Mouse (Mus musculus) embryonic facial prominence, embryonic 13.5 days (tissue): ENCODE measurements around the gene Pomt2. TPM values are rescaled to one million over a fixed set of nuclear protein-coding genes. Genes with fewer than 3 reads are reported as not detected.

ENCODE experiments used
- ATAC-seq: fragments of 200-750 bp; cut with Nextera tagmentation; 2 replicates; pipeline ENCODE4 v1.8.0; 2017; ENCODE audit warnings: low read depth; ENCODE audit not compliant: insufficient number of reproducible peaks, insufficient read depth, low FRiP score, low TSS enrichment
- H3K27ac ChIP-seq: fragments of 300-500 bp; sonication (generic); 2 replicates; pipeline ENCODE4 v1.5.1; 2015; ENCODE audit warnings: moderate library complexity, mild to moderate bottlenecking, inconsistent platforms
- H3K27me3 ChIP-seq: fragments of 300-500 bp; sonication (generic); 2 replicates; pipeline ENCODE4 v1.6.1; 2015; ENCODE audit warnings: mild to moderate bottlenecking, inconsistent platforms
- H3K36me3 ChIP-seq: fragments of 300-500 bp; sonication (generic); 2 replicates; pipeline ENCODE4 v1.6.1; 2015; ENCODE audit warnings: mild to moderate bottlenecking, inconsistent platforms
- H3K4me1 ChIP-seq: fragments of 300-500 bp; sonication (generic); 2 replicates; pipeline ENCODE4 v1.6.1; 2015; ENCODE audit warnings: inconsistent platforms
- H3K4me2 ChIP-seq: fragments of 300-500 bp; sonication (generic); 2 replicates; pipeline ENCODE4 v1.6.1; 2015; ENCODE audit warnings: moderate library complexity, mild to moderate bottlenecking, inconsistent platforms
- H3K4me3 ChIP-seq: fragments of 300-500 bp; sonication (generic); 2 replicates; pipeline ENCODE4 v1.5.1; 2015; ENCODE audit warnings: mild to moderate bottlenecking, inconsistent platforms
- H3K9ac ChIP-seq: fragments of 300-500 bp; sonication (generic); 2 replicates; pipeline ENCODE4 v1.6.1; 2015; ENCODE audit warnings: mild to moderate bottlenecking, inconsistent platforms
- H3K9me3 ChIP-seq: fragments of 300-500 bp; sonication (generic); 2 replicates; pipeline ENCODE4 v1.6.1; 2016; ENCODE audit warnings: inconsistent platforms
- WGBS: fragments of 180-500 bp; shearing (Covaris S2); methylation state at CpG from one replicate; pipeline ENCODE4 v1.1.7; 2015; ENCODE audit warnings: mixed read lengths; 5-methylcytosine and 5-hydroxymethylcytosine counted together
- polyA plus RNA-seq: library from polyadenylated mRNA; unstranded; fragments of >200 nt; fragmentation: Nextera tagmentation; extraction: Ambion mirVana; gene quantifications from 2 replicates; pipeline ENCODE4 v1.2.1, GENCODE M21; 2015

Pomt2 gene
- polyA plus RNA-seq, 1 experiment from 2014 or later, result 14.3 TPM

DNA sequence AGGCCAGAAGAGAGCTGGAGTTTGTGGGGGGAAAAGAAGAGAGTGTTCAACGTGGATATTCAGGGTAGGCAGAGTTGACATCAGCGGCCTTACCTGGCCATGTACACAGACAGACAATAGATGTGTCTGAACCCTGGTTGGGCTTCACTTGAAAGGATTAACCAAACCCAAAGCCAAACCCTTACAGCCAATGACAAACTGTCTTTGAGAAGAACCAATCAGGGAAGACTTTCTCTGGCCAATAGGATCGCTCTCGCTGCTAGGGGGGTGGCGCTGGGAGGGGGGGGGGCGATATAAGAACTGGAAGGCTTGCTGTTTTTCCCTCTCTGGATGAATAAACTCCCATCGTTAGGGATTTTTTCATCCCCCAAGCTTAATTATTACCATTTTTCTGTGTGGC, 60.5 kb downstream of the Pomt2 start:
- no peaks in the 10 kb centered on the region for H3K4me1 ChIP-seq
- H3K36me3 ChIP-seq, result no peaks in the 10 kb centered on the region
- 51% methylated on average over 7 of the region's 7 CpGs for WGBS
- no peak for ATAC-seq
- no peak overlapping the region for H3K27ac ChIP-seq
- no peak overlapping the region for H3K9ac ChIP-seq
- peaks cover 2% of the 10 kb centered on the region; the same call in 1 of the 2 replicates for H3K27me3 ChIP-seq
- H3K4me2 ChIP-seq, result no peak overlapping the region
- no peaks in the 10 kb centered on the region for H3K9me3 ChIP-seq
- H3K4me3 ChIP-seq, result no peak overlapping the region

DNA sequence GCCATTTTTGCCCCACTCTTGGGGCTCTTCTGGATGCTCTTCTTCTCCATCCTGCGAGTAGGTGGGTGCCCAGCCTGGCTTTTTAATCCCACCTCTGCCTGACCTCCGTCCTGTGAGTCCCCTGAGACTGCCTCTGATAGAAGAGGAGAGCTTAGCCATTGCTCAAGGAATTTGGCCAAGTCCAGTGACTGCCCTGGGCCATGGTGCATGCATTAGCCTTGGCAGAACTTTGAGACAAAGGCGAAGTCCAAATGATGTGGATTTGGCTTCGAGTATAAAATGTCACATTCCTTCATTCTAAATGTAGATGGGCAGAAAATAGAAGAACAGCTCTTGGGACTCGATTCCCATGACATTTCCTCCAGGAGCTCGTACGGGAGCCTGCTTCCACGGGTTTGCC, 65.0 kb downstream of the Pomt2 start:
- Histone ChIP-seq H3K4me3 (no peak overlapping the region), H3K4me2 (no peak overlapping the region), H3K27ac (no peak overlapping the region), H3K27me3 (peaks cover 2% of the 10 kb centered on the region; the same call in 1 of the 2 replicates), H3K9me3 (no peaks in the 10 kb centered on the region), H3K36me3 (no peaks in the 10 kb centered on the region), H3K4me1 (no peaks in the 10 kb centered on the region), H3K9ac (no peak overlapping the region)
- 77% methylated on average over 8 of the region's 8 CpGs for WGBS
- no peak for ATAC-seq

GRCm38 (mm10) chr12:87076610-87077009, 71.2 kb downstream of the Pomt2 start:
- Histone ChIP-seq H3K4me2 (no peak overlapping the region), H3K9ac (no peak overlapping the region), H3K4me3 (no peak overlapping the region), H3K36me3 (no peaks in the 10 kb centered on the region), H3K4me1 (no peaks in the 10 kb centered on the region), H3K27ac (no peak overlapping the region), H3K27me3 (no peaks in the 10 kb centered on the region), H3K9me3 (no peaks in the 10 kb centered on the region)
- WGBS, result 86% methylated on average over 2 of the region's 2 CpGs
- ATAC-seq, result no peak

GRCm38 (mm10) chr12:87070520-87070919, 77.2 kb downstream of the Pomt2 start:
- Histone ChIP-seq H3K9ac (no peak overlapping the region), H3K9me3 (no peaks in the 10 kb centered on the region), H3K27ac (no peak overlapping the region), H3K4me3 (no peak overlapping the region), H3K27me3 (no peaks in the 10 kb centered on the region; the same call in 1 of the 2 replicates), H3K36me3 (no peaks in the 10 kb centered on the region), H3K4me1 (no peaks in the 10 kb centered on the region), H3K4me2 (no peak overlapping the region)
- 77% methylated on average over 5 of the region's 5 CpGs for WGBS
- no peak for ATAC-seq

- Histone ChIP-seq H3K36me3 (no peaks in the 10 kb centered on the region), H3K4me2 (no peak overlapping the region), H3K27me3 (peaks cover 3% of the 10 kb centered on the region; the same call in 1 of the 2 replicates), H3K4me1 (no peaks in the 10 kb centered on the region), H3K27ac (no peak overlapping the region), H3K9me3 (no peaks in the 10 kb centered on the region), H3K9ac (no peak overlapping the region), H3K4me3 (no peak overlapping the region)
- 79% methylated on average over 5 of the region's 5 CpGs for WGBS
- ATAC-seq, result no peak
These were observed 81.3 kb downstream of the Pomt2 start for GRCm38 (mm10) chr12:87066429-87066828.

GRCm38 (mm10) chr12:87065446-87065845, 82.3 kb downstream of the Pomt2 start:
- no peaks in the 10 kb centered on the region for H3K9me3 ChIP-seq
- ATAC-seq, result no peak

DNA sequence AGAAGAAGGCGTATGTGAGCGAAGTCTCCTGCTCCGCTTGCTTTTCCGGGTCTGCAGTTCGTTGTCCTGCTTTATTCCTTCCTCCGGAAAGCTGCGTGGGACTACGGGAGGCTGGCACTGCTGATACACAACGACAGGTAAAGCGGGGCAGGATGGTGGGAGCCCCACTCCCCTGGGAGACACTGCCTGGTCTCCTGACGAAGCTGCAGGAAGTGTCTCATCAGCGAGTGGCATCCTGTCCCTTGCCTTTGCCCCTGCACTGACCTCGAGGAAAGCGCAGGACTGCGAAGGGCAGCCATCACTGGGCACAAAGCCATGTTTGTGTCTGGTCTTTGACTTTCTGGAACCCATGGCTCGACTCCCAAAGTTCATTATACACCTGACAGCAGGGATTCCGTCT, 90.7 kb downstream of the Pomt2 start:
- no peak overlapping the region for H3K9ac ChIP-seq
- peaks cover 23% of the 10 kb centered on the region for H3K27me3 ChIP-seq
- no peak for ATAC-seq
- H3K4me3 ChIP-seq, result no peak overlapping the region
- no peaks in the 10 kb centered on the region for H3K4me1 ChIP-seq
- H3K9me3 ChIP-seq, result no peaks in the 10 kb centered on the region
- H3K4me2 ChIP-seq, result no peak overlapping the region
- H3K36me3 ChIP-seq, result no peaks in the 10 kb centered on the region
- H3K27ac ChIP-seq, result no peak overlapping the region
- WGBS, result 66% methylated on average over 17 of the region's 17 CpGs

More at GRCm38 (mm10) chr12:87065446-87065845, 82.3 kb downstream of the Pomt2 start:
- Histone ChIP-seq H3K9ac (no peak overlapping the region), H3K4me2 (no peak overlapping the region), H3K36me3 (no peaks in the 10 kb centered on the region), H3K27me3 (peaks cover 3% of the 10 kb centered on the region; the same call in 1 of the 2 replicates), H3K4me3 (no peak overlapping the region), H3K4me1 (no peaks in the 10 kb centered on the region), H3K27ac (no peak overlapping the region)
- 89% methylated on average over 11 of the region's 11 CpGs for WGBS

Other genes starting within 250 kb of the Pomt2 start
- 24.3 TPM in 2 replicates for gene Cipc, start 200.9 kb downstream of the Pomt2 start, polyA plus RNA-seq
- 0.12 and 0.15 TPM in 2 replicates for gene Zdhhc22, start 157.5 kb downstream of the Pomt2 start, polyA plus RNA-seq
- gene Tmem63c, start 126.6 kb downstream of the Pomt2 start, polyA plus RNA-seq, result 0.17 TPM in 1 of 2 replicates, not detected in the other
- gene Ngb, start 45.4 kb downstream of the Pomt2 start, polyA plus RNA-seq, result 0.33 and 0.38 TPM in 2 replicates
- 29.1 and 32.1 TPM in 2 replicates for gene Gstz1, start 803 bp downstream of the Pomt2 start, polyA plus RNA-seq
- 1.5 and 2.4 TPM in 2 replicates for gene Samd15, start 51.8 kb upstream of the Pomt2 start, polyA plus RNA-seq
- gene Tmed8, start 52.5 kb upstream of the Pomt2 start, polyA plus RNA-seq, result 2.0 and 2.4 TPM in 2 replicates
- 0.32 and 0.84 TPM in 2 replicates for gene Noxred1, start 90.8 kb upstream of the Pomt2 start, polyA plus RNA-seq
- 49.6 and 52.1 TPM in 2 replicates for gene Vipas39, start 118.3 kb upstream of the Pomt2 start, polyA plus RNA-seq
- 210 and 231 TPM in 2 replicates for gene Ahsa1, start 118.5 kb upstream of the Pomt2 start, polyA plus RNA-seq
- 1.1 and 1.6 TPM in 2 replicates for gene Ism2, start 151.7 kb upstream of the Pomt2 start, polyA plus RNA-seq
- gene Sptlc2, start 240.4 kb upstream of the Pomt2 start, polyA plus RNA-seq, result 70.5 and 76.3 TPM in 2 replicates